Mouse (Mus musculus): ENCODE measurements at regions not wholly inside any gene's neighbourhood (a gene's known extent, or its start where the extent isn't known, plus 50 kb on each side); places are given as distances from the start of the nearest gene placed in this dataset.

GRCm38 (mm10) chr4:101338211-101338610, 73.1 kb upstream of the Jak1 start:
- no peak for ATAC-seq (ENCODE audit: insufficient number of reproducible peaks, low FRiP score, low TSS enrichment, low read depth)
- no peaks in the 10 kb centered on the region for H3K9me3 ChIP-seq (replicated peaks)
- H3K36me3 ChIP-seq, result no peaks in the 10 kb centered on the region

GRCm38 (mm10) chr4:101336811-101337210, 71.7 kb upstream of the Jak1 start:
- H3K9ac ChIP-seq, result no peak overlapping the region
- no peak for ATAC-seq (ENCODE audit: insufficient number of reproducible peaks, low FRiP score, low TSS enrichment, low read depth)
- 62% methylated on average over 4 of the region's 4 CpGs for WGBS

More at GRCm38 (mm10) chr4:101338211-101338610, 73.1 kb upstream of the Jak1 start:
- Histone ChIP-seq H3K9ac (no peak overlapping the region), H3K4me1 (no peaks in the 10 kb centered on the region), H3K27me3 (no peaks in the 10 kb centered on the region), H3K4me2 (replicated peaks) (no peak overlapping the region), H3K4me3 (replicated peaks) (no peak overlapping the region), H3K27ac (replicated peaks) (no peak overlapping the region)

GRCm38 (mm10) chr4:101336371-101336770, 71.3 kb upstream of the Jak1 start:
- no peaks in the 10 kb centered on the region for H3K36me3 ChIP-seq
- H3K4me1 ChIP-seq, result no peaks in the 10 kb centered on the region
- H3K4me2 ChIP-seq (replicated peaks), result no peak overlapping the region
- H3K9me3 ChIP-seq (replicated peaks), result no peaks in the 10 kb centered on the region
- ATAC-seq (ENCODE audit: insufficient number of reproducible peaks, low FRiP score, low TSS enrichment, low read depth), result no peak
- no peaks in the 10 kb centered on the region for H3K27me3 ChIP-seq
- H3K9ac ChIP-seq, result no peak overlapping the region
- no peak overlapping the region for H3K4me3 ChIP-seq (replicated peaks)
- H3K27ac ChIP-seq (replicated peaks), result no peak overlapping the region

More at GRCm38 (mm10) chr4:101336811-101337210, 71.7 kb upstream of the Jak1 start:
- Histone ChIP-seq H3K4me2 (replicated peaks) (no peak overlapping the region), H3K4me3 (replicated peaks) (no peak overlapping the region), H3K27ac (replicated peaks) (no peak overlapping the region), H3K4me1 (no peaks in the 10 kb centered on the region), H3K36me3 (no peaks in the 10 kb centered on the region), H3K9me3 (replicated peaks) (no peaks in the 10 kb centered on the region), H3K27me3 (no peaks in the 10 kb centered on the region)

GRCm38 (mm10) chr4:101333868-101334267, 68.8 kb upstream of the Jak1 start:
- H3K4me3 ChIP-seq (replicated peaks), result no peak overlapping the region
- ATAC-seq (ENCODE audit: insufficient number of reproducible peaks, low FRiP score, low TSS enrichment, low read depth), result no peak
- H3K9me3 ChIP-seq (replicated peaks), result no peaks in the 10 kb centered on the region
- H3K27me3 ChIP-seq, result no peaks in the 10 kb centered on the region
- no peak overlapping the region for H3K27ac ChIP-seq (replicated peaks)
- H3K9ac ChIP-seq, result no peak overlapping the region
- no peaks in the 10 kb centered on the region for H3K36me3 ChIP-seq
- 92% methylated on average over 10 of the region's 10 CpGs for WGBS
- H3K4me1 ChIP-seq, result no peaks in the 10 kb centered on the region
- no peak overlapping the region for H3K4me2 ChIP-seq (replicated peaks)

GRCm38 (mm10) chr4:101333036-101333435, 68.0 kb upstream of the Jak1 start:
- no peak overlapping the region for H3K27ac ChIP-seq (replicated peaks)
- H3K4me2 ChIP-seq (replicated peaks), result no peak overlapping the region
- H3K9ac ChIP-seq, result no peak overlapping the region
- H3K9me3 ChIP-seq (replicated peaks), result no peaks in the 10 kb centered on the region
- no peaks in the 10 kb centered on the region for H3K4me1 ChIP-seq
- no peak for ATAC-seq (ENCODE audit: insufficient number of reproducible peaks, low FRiP score, low TSS enrichment, low read depth)
- 33% methylated on average over 3 of the region's 3 CpGs for WGBS
- H3K4me3 ChIP-seq (replicated peaks), result no peak overlapping the region
- no peaks in the 10 kb centered on the region for H3K27me3 ChIP-seq
- no peaks in the 10 kb centered on the region for H3K36me3 ChIP-seq

- Histone ChIP-seq H3K4me3 (replicated peaks) (no peak overlapping the region), H3K4me2 (replicated peaks) (no peak overlapping the region), H3K9ac (no peak overlapping the region), H3K4me1 (no peaks in the 10 kb centered on the region), H3K27me3 (no peaks in the 10 kb centered on the region), H3K27ac (replicated peaks) (no peak overlapping the region), H3K9me3 (replicated peaks) (no peaks in the 10 kb centered on the region), H3K36me3 (no peaks in the 10 kb centered on the region)
- ATAC-seq (ENCODE audit: insufficient number of reproducible peaks, low FRiP score, low TSS enrichment, low read depth), result no peak
- 79% methylated on average over 4 of the region's 4 CpGs for WGBS
Observed at GRCm38 (mm10) chr4:101331231-101331630, 66.1 kb upstream of the Jak1 start.

- no peak for ATAC-seq (ENCODE audit: insufficient number of reproducible peaks, low FRiP score, low TSS enrichment, low read depth)
- 76% methylated on average over 7 of the region's 7 CpGs for WGBS
- Histone ChIP-seq H3K4me3 (replicated peaks) (no peak overlapping the region), H3K4me2 (replicated peaks) (no peak overlapping the region), H3K27ac (replicated peaks) (no peak overlapping the region), H3K27me3 (no peaks in the 10 kb centered on the region), H3K36me3 (no peaks in the 10 kb centered on the region), H3K4me1 (no peaks in the 10 kb centered on the region), H3K9me3 (replicated peaks) (no peaks in the 10 kb centered on the region), H3K9ac (no peak overlapping the region)
Observed at GRCm38 (mm10) chr4:101329060-101329459, 64.0 kb upstream of the Jak1 start.

GRCm38 (mm10) chr4:101326067-101326466, 61.0 kb upstream of the Jak1 start:
- no peaks in the 10 kb centered on the region for H3K9me3 ChIP-seq (replicated peaks)
- no peaks in the 10 kb centered on the region for H3K4me1 ChIP-seq
- ATAC-seq (ENCODE audit: insufficient number of reproducible peaks, low FRiP score, low TSS enrichment, low read depth), result no peak
- no peaks in the 10 kb centered on the region for H3K36me3 ChIP-seq
- no peak overlapping the region for H3K4me2 ChIP-seq (replicated peaks)
- no peak overlapping the region for H3K4me3 ChIP-seq (replicated peaks)
- no peak overlapping the region for H3K27ac ChIP-seq (replicated peaks)
- 79% methylated on average over 3 of the region's 3 CpGs for WGBS
- H3K9ac ChIP-seq, result no peak overlapping the region
- no peaks in the 10 kb centered on the region for H3K27me3 ChIP-seq

GRCm38 (mm10) chr4:101321731-101322130, 56.6 kb upstream of the Jak1 start:
- H3K36me3 ChIP-seq, result no peaks in the 10 kb centered on the region
- no peak for ATAC-seq (ENCODE audit: insufficient number of reproducible peaks, low FRiP score, low TSS enrichment, low read depth)
- no peaks in the 10 kb centered on the region for H3K4me1 ChIP-seq
- H3K27me3 ChIP-seq, result no peaks in the 10 kb centered on the region
- no peak overlapping the region for H3K4me2 ChIP-seq (replicated peaks)
- no peak overlapping the region for H3K9ac ChIP-seq
- no peak overlapping the region for H3K27ac ChIP-seq (replicated peaks)
- H3K9me3 ChIP-seq (replicated peaks), result no peaks in the 10 kb centered on the region
- WGBS, result 85% methylated on average over 2 of the region's 2 CpGs
- no peak overlapping the region for H3K4me3 ChIP-seq (replicated peaks)

- H3K36me3 ChIP-seq, result no peaks in the 10 kb centered on the region
- H3K9ac ChIP-seq, result no peak overlapping the region
- H3K27ac ChIP-seq (replicated peaks), result no peak overlapping the region
- no peaks in the 10 kb centered on the region for H3K4me1 ChIP-seq
- WGBS, result 71% methylated on average over 2 of the region's 2 CpGs
- no peak overlapping the region for H3K4me2 ChIP-seq (replicated peaks)
- ATAC-seq (ENCODE audit: insufficient number of reproducible peaks, low FRiP score, low TSS enrichment, low read depth), result no peak
- no peaks in the 10 kb centered on the region for H3K27me3 ChIP-seq
- H3K9me3 ChIP-seq (replicated peaks), result no peaks in the 10 kb centered on the region
- no peak overlapping the region for H3K4me3 ChIP-seq (replicated peaks)
Observed at GRCm38 (mm10) chr4:101320587-101320986, 55.5 kb upstream of the Jak1 start.

GRCm38 (mm10) chr4:101319681-101320220, 54.7 kb upstream of the Jak1 start:
- ATAC-seq (ENCODE audit: insufficient number of reproducible peaks, low FRiP score, low TSS enrichment, low read depth), result no peak
- H3K36me3 ChIP-seq, result no peaks in the 10 kb centered on the region
- WGBS, result 84% methylated on average over 4 of the region's 4 CpGs

GRCm38 (mm10) chr4:101318836-101319235, 53.8 kb upstream of the Jak1 start:
- no peaks in the 10 kb centered on the region for H3K27me3 ChIP-seq
- H3K4me2 ChIP-seq (replicated peaks), result no peak overlapping the region
- H3K9ac ChIP-seq, result no peak overlapping the region
- no peaks in the 10 kb centered on the region for H3K9me3 ChIP-seq (replicated peaks)
- ATAC-seq (ENCODE audit: insufficient number of reproducible peaks, low FRiP score, low TSS enrichment, low read depth), result no peak
- H3K4me3 ChIP-seq (replicated peaks), result no peak overlapping the region
- H3K4me1 ChIP-seq, result no peaks in the 10 kb centered on the region
- no peaks in the 10 kb centered on the region for H3K36me3 ChIP-seq
- WGBS, result 69% methylated on average over 1 of the region's 1 CpGs
- H3K27ac ChIP-seq (replicated peaks), result no peak overlapping the region

More at GRCm38 (mm10) chr4:101319681-101320220, 54.7 kb upstream of the Jak1 start:
- Histone ChIP-seq H3K27ac (replicated peaks) (no peak overlapping the region), H3K4me1 (no peaks in the 10 kb centered on the region), H3K4me3 (replicated peaks) (no peak overlapping the region), H3K4me2 (replicated peaks) (no peak overlapping the region), H3K9ac (no peak overlapping the region), H3K9me3 (replicated peaks) (no peaks in the 10 kb centered on the region), H3K27me3 (no peaks in the 10 kb centered on the region)
